Mouse (Mus musculus) megakaryocyte, embryonic 14.5 days (primary cell): ENCODE data around the gene Ube2h. TPM values are rescaled to one million over a fixed set of nuclear protein-coding genes. Genes with fewer than 3 reads are reported as not detected.

ENCODE experiments used
- H3K27me3 ChIP-seq: replicated peaks from 2 replicates; pipeline ENCODE3; 2012; ENCODE audit warnings: inconsistent platforms
- H3K36me3 ChIP-seq: replicated peaks from 2 replicates; pipeline ENCODE3; 2012; ENCODE audit warnings: low read length, inconsistent platforms, mixed read lengths
- H3K4me1 ChIP-seq: 2 replicates; pipeline ENCODE4 v1.6.1; 2012; ENCODE audit warnings: inconsistent platforms
- H3K4me3 ChIP-seq: replicated peaks from 2 replicates; pipeline ENCODE3; 2012; ENCODE audit warnings: moderate library complexity, mild to moderate bottlenecking, inconsistent platforms
- H3K9me3 ChIP-seq: 2 replicates; pipeline ENCODE4 v1.6.1; 2012; ENCODE audit warnings: inconsistent platforms
- FLI1 ChIP-seq: IDR thresholded peaks from 2 replicates; pipeline ENCODE4 v1.6.1; 2012; ENCODE audit warnings: low read length, inconsistent platforms, mixed read lengths
- GATA1 ChIP-seq: IDR thresholded peaks from 3 replicates; pipeline ENCODE4 v1.6.1; 2012; ENCODE audit warnings: mixed read lengths, low read length, inconsistent platforms, borderline replicate concordance
- polyA plus RNA-seq: library from polyadenylated mRNA; stranded (reverse); fragments of >175 nt; gene quantifications from 2 replicates; pipeline ENCODE4 v1.2.3, GENCODE M21; 2012; ENCODE audit warnings: low replicate concordance; ENCODE audit not compliant: insufficient read depth

Gene Ube2h
- polyA plus RNA-seq, 1 experiment = 20.5 TPM

DNA sequence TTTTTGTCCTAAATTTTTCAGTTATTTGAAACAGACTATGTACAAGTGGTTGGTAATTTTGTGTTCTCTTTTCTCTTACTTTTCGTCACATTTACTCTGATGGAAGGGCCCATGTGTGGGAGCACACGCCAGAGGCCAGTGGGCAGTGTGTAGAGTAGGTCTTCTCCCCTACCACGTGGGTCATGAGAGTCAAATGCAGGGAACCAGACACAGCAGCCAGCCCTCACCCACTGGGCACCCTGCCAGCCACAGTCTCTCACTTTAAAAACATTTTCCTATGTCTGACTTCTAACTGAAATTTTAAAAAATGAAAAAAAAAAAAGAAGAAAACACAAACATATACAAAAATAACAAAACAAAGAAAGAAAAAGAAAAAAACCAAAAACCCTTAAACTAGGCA lies 28.0 kb downstream of the Ube2h start:
- no peak for TF ChIP-seq GATA1
- no peak for TF ChIP-seq FLI1
- Histone ChIP-seq H3K4me1 (peaks cover 54% of the 10 kb centered on the region), H3K9me3 (no peaks in the 10 kb centered on the region), H3K36me3 (peaks cover 92% of the 10 kb centered on the region), H3K4me3 (no peak overlapping the region), H3K27me3 (no peaks in the 10 kb centered on the region)

DNA sequence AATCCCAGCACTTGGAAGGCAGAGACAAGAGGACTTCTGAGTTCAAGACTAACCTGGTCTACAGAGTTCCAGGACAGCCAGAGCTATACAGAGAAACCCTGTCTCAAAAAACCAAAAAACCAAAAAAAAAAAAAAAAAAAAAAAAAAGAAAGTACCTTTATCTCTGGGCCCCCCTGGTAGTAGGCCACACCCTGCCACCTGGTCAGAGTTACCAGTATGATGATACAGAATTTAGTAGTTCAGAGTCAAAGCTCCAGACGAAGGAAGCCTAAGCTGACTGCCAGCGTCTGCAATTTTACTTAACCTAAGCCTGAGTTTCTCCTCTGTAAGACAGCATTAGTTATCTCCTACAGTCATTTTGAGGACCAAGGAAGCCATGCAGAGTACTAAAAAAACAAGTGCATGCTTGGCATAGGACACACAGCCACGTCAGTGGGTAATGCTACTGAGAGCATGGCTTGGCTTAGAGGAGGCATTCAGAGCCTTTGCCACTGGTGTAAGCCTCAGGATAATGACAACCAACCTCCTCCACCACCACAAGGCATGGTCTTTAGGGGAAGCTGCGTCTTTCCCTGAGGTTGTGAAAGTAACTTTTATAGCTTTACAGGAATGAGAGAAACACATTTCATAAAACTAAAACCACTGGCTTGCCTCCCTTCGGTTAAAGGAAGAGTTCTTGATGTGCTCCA lies 29.0 kb downstream of the Ube2h start:
- H3K4me1 ChIP-seq = peaks cover 63% of the 10 kb centered on the region
- no peaks in the 10 kb centered on the region for H3K27me3 ChIP-seq
- TF ChIP-seq FLI1 = no peak
- TF ChIP-seq GATA1 = no peak
- H3K9me3 ChIP-seq = no peaks in the 10 kb centered on the region
- H3K36me3 ChIP-seq = peaks cover 92% of the 10 kb centered on the region
- peak overlapping the region; percentile 73 for H3K4me3 ChIP-seq

DNA sequence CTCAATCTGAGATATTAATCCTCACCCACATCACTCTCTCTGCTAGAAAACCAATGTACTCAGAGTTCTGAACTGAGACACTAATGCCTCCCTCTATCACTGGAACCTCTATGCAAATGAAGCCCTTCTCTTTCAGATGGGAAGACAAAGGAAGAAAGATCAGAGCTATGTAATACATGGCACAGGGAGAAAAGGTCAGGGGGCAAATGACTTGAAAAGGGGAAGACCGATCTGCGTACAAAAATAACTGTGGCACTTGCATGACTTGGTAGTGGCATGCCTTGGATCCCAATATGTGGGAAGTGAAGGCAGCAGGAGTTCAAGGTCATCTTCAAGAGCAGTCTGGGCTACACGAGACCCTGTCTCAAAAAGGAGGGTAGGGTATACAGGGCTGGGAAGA lies 31.4 kb downstream of the Ube2h start:
- TF ChIP-seq GATA1 = no peak
- no peak for TF ChIP-seq FLI1
- Histone ChIP-seq H3K4me1 (peaks cover 62% of the 10 kb centered on the region), H3K9me3 (no peaks in the 10 kb centered on the region), H3K36me3 (peaks cover 92% of the 10 kb centered on the region), H3K27me3 (no peaks in the 10 kb centered on the region), H3K4me3 (no peak overlapping the region)

DNA sequence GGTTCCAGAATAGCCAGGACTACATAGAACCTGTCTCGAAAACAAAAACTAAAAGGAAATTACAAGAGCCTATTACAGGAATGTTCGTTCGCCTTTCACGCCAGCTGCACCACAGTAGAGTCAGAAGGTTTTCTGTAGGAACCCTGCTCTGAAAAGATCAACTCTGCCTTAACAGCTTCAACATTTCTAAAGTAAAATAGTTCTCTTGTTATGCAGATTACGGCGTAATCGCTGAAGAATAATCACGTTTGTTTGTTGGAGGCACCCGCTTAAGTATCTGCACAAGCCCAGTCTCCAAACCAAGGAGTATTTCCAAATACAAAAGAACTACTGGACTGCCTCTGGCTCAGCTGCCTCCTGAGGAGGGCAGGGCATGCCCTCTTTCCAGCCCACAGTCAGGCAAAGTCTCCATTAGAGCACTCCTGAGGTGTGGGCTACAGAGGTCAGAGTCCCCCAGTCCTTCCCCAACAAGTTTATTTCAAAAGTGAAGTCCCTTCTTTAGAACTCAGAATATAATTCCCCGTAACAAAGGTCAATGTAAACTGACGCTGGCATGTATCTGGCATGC lies 31.9 kb downstream of the Ube2h start:
- Histone ChIP-seq H3K36me3 (peaks cover 92% of the 10 kb centered on the region), H3K9me3 (no peaks in the 10 kb centered on the region), H3K4me1 (peaks cover 62% of the 10 kb centered on the region), H3K4me3 (no peak overlapping the region), H3K27me3 (no peaks in the 10 kb centered on the region)
- TF ChIP-seq GATA1 (no peak), FLI1 (no peak)

- Histone ChIP-seq H3K4me1 (peaks cover 45% of the 10 kb centered on the region), H3K27me3 (no peaks in the 10 kb centered on the region), H3K4me3 (no peak overlapping the region), H3K36me3 (peaks cover 94% of the 10 kb centered on the region), H3K9me3 (no peaks in the 10 kb centered on the region)
- TF ChIP-seq GATA1 = no peak
- TF ChIP-seq FLI1 = no peak
Observed at GRCm38 (mm10) chr6:30269846-30270245, 34.5 kb downstream of the Ube2h start.

DNA sequence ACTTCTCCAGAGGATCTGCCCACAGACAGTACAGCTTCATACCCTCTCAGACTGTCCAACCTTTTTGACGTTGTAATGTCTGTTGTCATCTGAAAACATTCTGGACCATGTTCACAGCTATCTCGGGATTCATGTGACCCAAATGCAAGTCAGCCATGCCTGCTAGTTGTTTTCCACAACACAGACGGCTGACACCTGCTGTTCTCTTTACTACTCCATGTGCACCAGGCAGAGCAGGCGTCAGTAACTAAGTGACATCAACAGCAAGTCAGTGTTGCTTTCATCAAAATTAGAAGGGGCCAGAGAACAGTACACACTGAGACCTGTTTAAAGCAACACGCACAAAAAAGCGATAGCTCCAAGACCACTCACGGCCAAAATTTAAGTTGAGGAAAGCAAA lies 36.9 kb downstream of the Ube2h start:
- Histone ChIP-seq H3K27me3 (no peaks in the 10 kb centered on the region), H3K4me1 (peaks cover 33% of the 10 kb centered on the region), H3K9me3 (no peaks in the 10 kb centered on the region), H3K36me3 (peaks cover 98% of the 10 kb centered on the region), H3K4me3 (no peak overlapping the region)
- no peak for TF ChIP-seq GATA1
- no peak for TF ChIP-seq FLI1

- Histone ChIP-seq H3K4me1 (peaks cover 36% of the 10 kb centered on the region), H3K36me3 (peaks cover 98% of the 10 kb centered on the region), H3K4me3 (no peak overlapping the region), H3K27me3 (no peaks in the 10 kb centered on the region), H3K9me3 (no peaks in the 10 kb centered on the region)
- TF ChIP-seq GATA1 = no peak
- TF ChIP-seq FLI1 = no peak
Observed at GRCm38 (mm10) chr6:30265402-30265801, 38.9 kb downstream of the Ube2h start.

GRCm38 (mm10) chr6:30263053-30263452 lies 41.3 kb downstream of the Ube2h start:
- Histone ChIP-seq H3K36me3 (peaks cover 98% of the 10 kb centered on the region), H3K4me1 (peaks cover 30% of the 10 kb centered on the region), H3K4me3 (no peak overlapping the region), H3K27me3 (no peaks in the 10 kb centered on the region), H3K9me3 (no peaks in the 10 kb centered on the region)
- TF ChIP-seq GATA1 (no peak), FLI1 (no peak)

DNA sequence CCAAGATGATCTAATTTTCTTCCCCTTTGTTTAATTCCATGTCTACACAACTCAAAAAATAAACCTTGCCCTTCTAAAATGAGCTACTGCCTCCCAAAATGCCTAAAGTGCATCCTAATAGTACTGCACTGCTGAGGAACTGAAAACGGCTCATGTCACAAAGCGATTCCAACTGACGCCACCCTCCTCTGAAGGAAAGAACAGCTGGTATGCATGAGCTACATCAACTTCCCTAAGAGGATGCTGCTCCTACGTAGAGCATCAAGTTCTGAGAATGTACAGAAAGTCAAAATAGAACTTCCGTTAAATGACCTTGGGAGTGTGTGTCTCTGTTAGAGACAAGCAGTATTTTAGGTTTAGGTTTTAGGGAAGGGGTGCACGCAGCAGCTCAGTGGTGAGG lies 45.1 kb downstream of the Ube2h start:
- H3K36me3 ChIP-seq = peaks cover 90% of the 10 kb centered on the region
- H3K9me3 ChIP-seq = no peaks in the 10 kb centered on the region
- peaks cover 37% of the 10 kb centered on the region for H3K4me1 ChIP-seq
- H3K4me3 ChIP-seq = no peak overlapping the region
- no peaks in the 10 kb centered on the region for H3K27me3 ChIP-seq
- TF ChIP-seq FLI1 (no peak), GATA1 (no peak)

DNA sequence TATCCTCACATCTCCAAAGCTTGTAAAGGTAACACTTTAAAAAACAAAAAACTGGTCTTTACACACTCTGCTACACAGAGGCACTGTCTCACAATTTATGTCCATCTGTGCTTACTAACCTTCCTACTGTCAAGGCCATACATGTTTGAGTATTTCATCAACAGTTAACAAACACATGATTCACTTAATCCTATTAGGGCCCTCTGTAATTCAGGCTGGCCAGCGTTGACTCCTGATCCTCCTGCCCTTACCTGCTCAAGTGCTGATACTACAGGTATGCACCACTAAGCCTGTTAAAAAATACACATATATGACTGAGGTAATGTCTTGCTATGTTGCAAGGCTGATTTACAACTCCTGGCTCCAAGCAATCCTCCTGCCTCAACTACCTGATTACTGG lies 46.4 kb downstream of the Ube2h start:
- TF ChIP-seq GATA1 (no peak), FLI1 (no peak)
- no peaks in the 10 kb centered on the region for H3K9me3 ChIP-seq
- H3K27me3 ChIP-seq = no peaks in the 10 kb centered on the region
- H3K4me3 ChIP-seq = no peak overlapping the region
- H3K36me3 ChIP-seq = peaks cover 85% of the 10 kb centered on the region
- H3K4me1 ChIP-seq = peaks cover 48% of the 10 kb centered on the region

DNA sequence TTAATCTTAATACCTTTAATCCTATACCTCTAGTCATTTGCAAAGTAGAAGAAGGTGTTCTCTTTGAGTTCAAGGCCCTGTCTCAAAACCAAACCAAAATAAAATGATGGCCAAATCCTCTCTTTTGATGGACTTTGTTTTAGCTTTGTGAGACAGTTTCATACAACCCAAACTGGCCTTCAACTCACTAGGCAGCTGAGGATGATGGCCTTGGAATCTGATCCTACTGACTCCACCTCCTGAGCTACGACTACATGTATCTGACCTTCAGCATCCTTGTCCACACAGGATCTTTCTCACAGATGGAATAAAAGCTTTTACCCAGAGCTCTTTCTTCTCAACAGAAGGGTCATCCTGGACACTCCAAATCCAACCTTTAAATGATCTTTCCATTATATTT lies 48.5 kb downstream of the Ube2h start:
- H3K27me3 ChIP-seq = no peaks in the 10 kb centered on the region
- peaks cover 48% of the 10 kb centered on the region for H3K4me1 ChIP-seq
- peaks cover 85% of the 10 kb centered on the region for H3K36me3 ChIP-seq
- TF ChIP-seq FLI1 (no peak), GATA1 (no peak)
- H3K4me3 ChIP-seq = no peak overlapping the region
- H3K9me3 ChIP-seq = no peaks in the 10 kb centered on the region
